Mouse (Mus musculus) CH12.LX (cell line): ENCODE results near the gene Col4a1. TPM values are rescaled to one million over a fixed set of nuclear protein-coding genes. Genes with fewer than 3 reads are reported as not detected.

ENCODE experiments used
- DNase-seq: peaks from one replicate; pipeline ENCODE4 v3.0.0-alpha.2; 2013; ENCODE audit errors: extremely low read depth
- H3K27ac ChIP-seq: 2 replicates; pipeline ENCODE4 v1.5.1; 2012; ENCODE audit warnings: low read depth, mild to moderate bottlenecking, control low read depth, moderate library complexity; ENCODE audit not compliant: insufficient read depth
- H3K27me3 ChIP-seq: replicated peaks from 2 replicates; pipeline ENCODE3; 2012; ENCODE audit warnings: inconsistent platforms
- H3K36me3 ChIP-seq, 2 experiments: replicated peaks in 1 of 2; 2 replicates each; pipeline versions ENCODE3 to v1.6.1; 2012; ENCODE audit warnings: inconsistent platforms in 1 of 2, low read length in 1 of 2, mild to moderate bottlenecking in 1 of 2, mixed read lengths in 1 of 2, moderate library complexity in 1 of 2; ENCODE audit not compliant: control insufficient read depth in 1 of 2, insufficient read depth in 1 of 2
- H3K4me1 ChIP-seq, 2 experiments: 2 replicates each; pipeline ENCODE4 v1.6.1; 2012; ENCODE audit warnings: inconsistent platforms in 1 of 2, moderate library complexity in 1 of 2; ENCODE audit not compliant: insufficient read depth in 2 of 2, control insufficient read depth in 1 of 2
- H3K4me2 ChIP-seq: 2 replicates; pipeline ENCODE4 v1.6.1; 2012; ENCODE audit warnings: low read depth, mild to moderate bottlenecking, control low read depth; ENCODE audit not compliant: poor library complexity, insufficient read depth, severe bottlenecking
- H3K4me3 ChIP-seq, 3 experiments: fragments of 150-350 bp in 1 of 3; sonication (generic) in 1 of 3; replicated peaks in 1 of 3; 2 replicates each; pipeline versions ENCODE3 to v1.5.1; 2011 to 2012; ENCODE audit warnings: low read depth in 2 of 3, low read length in 2 of 3, mild to moderate bottlenecking in 2 of 3, moderate library complexity in 2 of 3, control low read depth in 1 of 3, improper control_type of control experiment in 1 of 3, inconsistent platforms in 1 of 3, mixed read lengths in 1 of 3; ENCODE audit not compliant: poor library complexity in 1 of 3
- H3K79me2 ChIP-seq: replicated peaks from 2 replicates; pipeline ENCODE4 v1.6.1; 2012; ENCODE audit warnings: mild to moderate bottlenecking, moderate library complexity; ENCODE audit not compliant: control insufficient read depth, poor library complexity, insufficient read depth, severe bottlenecking; ENCODE audit errors: extremely low read depth
- H3K9ac ChIP-seq: 2 replicates; pipeline ENCODE4 v1.6.1; 2012; ENCODE audit warnings: low read depth, mild to moderate bottlenecking, control low read depth, moderate library complexity; ENCODE audit not compliant: insufficient read depth
- H3K9me3 ChIP-seq: replicated peaks from 2 replicates; pipeline ENCODE3; 2012; ENCODE audit warnings: low read length, inconsistent platforms, mixed read lengths
- CHD1 ChIP-seq: IDR thresholded peaks from 2 replicates; pipeline ENCODE4 v1.6.1; 2012; ENCODE audit warnings: low read depth, low read length, improper control_type of control experiment, inconsistent platforms
- CHD2 ChIP-seq: IDR thresholded peaks from 2 replicates; pipeline ENCODE4 v1.6.1; 2011; ENCODE audit warnings: low read length, improper control_type of control experiment
- ELF1 ChIP-seq: IDR thresholded peaks from 2 replicates; pipeline ENCODE4 v1.6.1; 2014; ENCODE audit warnings: low read depth, mild to moderate bottlenecking, inconsistent platforms, low read length, improper control_type of control experiment
- MXI1 ChIP-seq: IDR thresholded peaks from 2 replicates; pipeline ENCODE4 v1.6.1; 2011; ENCODE audit warnings: mild to moderate bottlenecking, low read depth, low read length, improper control_type of control experiment
- POLR2A ChIP-seq: IDR thresholded peaks from 2 replicates; pipeline ENCODE4 v1.6.1; 2011; ENCODE audit warnings: low read depth, mild to moderate bottlenecking, improper control_type of control experiment, low read length
- RAD21 ChIP-seq: IDR thresholded peaks from 2 replicates; pipeline ENCODE4 v1.6.1; 2011; ENCODE audit warnings: low read depth, mild to moderate bottlenecking, low read length, improper control_type of control experiment, moderate library complexity
- SMC3 ChIP-seq: IDR thresholded peaks from 2 replicates; pipeline ENCODE4 v1.6.1; 2011; ENCODE audit warnings: low read depth, low read length, improper control_type of control experiment
- UBTF ChIP-seq: IDR thresholded peaks from 2 replicates; pipeline ENCODE4 v1.6.1; 2012; ENCODE audit warnings: low read depth, mild to moderate bottlenecking, inconsistent platforms, low read length, improper control_type of control experiment, moderate library complexity
- ZNF384 ChIP-seq: IDR thresholded peaks from 2 replicates; pipeline ENCODE4 v1.6.1; 2012; ENCODE audit warnings: low read depth, low read length, improper control_type of control experiment, inconsistent platforms
- dilution Hi-C: fragments of 300-500 bp; cut with MboI; formaldehyde crosslinking; loops from 2 replicates; pipeline ENCODE4 v1.14.3; 2020; ENCODE audit warnings: low sequenced_read_pairs; ENCODE audit not compliant: extremely low pct_unique_long_range_greater_than_20kb, extremely low pct_ligation_motif_present
- in situ Hi-C: fragments of 300-500 bp; cut with MboI; formaldehyde crosslinking; loops from 3 replicates; pipeline ENCODE4 v1.14.3; 2019; ENCODE audit warnings: low sequenced_read_pairs, low pct_ligation_motif_present, low pct_unique_long_range_greater_than_20kb, mixed read lengths
- polyA plus RNA-seq: library from polyadenylated mRNA; unstranded; fragments of >175 nt; gene quantifications from 2 replicates; pipeline ENCODE4 v1.2.1, GENCODE M21; 2012; ENCODE audit warnings: low read depth; ENCODE audit not compliant: insufficient read length
- total RNA-seq, 2 experiments: library from RNA; depleted of rRNA; stranded (reverse); fragments of 300-350 nt in 1 of 2; fragments of >200 nt in 1 of 2; gene quantifications; 2 replicates each; pipeline ENCODE4 v1.2.3; 2012 to 2014

Col4a1 gene
- total and polyA plus RNA-seq, 3 experiments = 0.04 to 0.27 (median 0.13) TPM

DNA sequence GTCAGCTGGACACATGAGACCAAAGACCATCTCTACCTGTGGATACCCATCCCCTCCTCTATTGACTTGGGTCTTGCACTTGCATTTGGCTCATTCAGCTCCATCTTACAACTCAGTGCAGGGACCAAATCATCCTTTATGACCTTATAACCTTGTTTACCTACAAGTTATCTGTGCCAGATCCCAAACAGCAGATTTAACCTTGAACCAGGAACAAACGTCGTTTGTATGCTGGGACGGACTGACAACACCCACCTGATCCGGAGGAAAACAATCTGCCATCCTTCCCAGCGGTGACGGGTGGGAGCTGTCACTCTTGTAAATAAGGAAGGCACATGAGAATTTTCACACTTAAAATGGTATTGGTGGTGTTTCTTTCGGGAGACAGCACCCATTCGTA is 163.8 kb downstream of the Col4a1 start:
- no peaks in the 10 kb centered on the region for H3K9me3 ChIP-seq
- no peak for DNase-seq
- H3K27me3 ChIP-seq = peaks cover 3% of the 10 kb centered on the region

More for the DNA sequence above, 163.8 kb downstream of the Col4a1 start:
- in situ Hi-C loops (no loop called here), dilution Hi-C loops (no loop called here)
- Histone ChIP-seq H3K36me3 (no peaks in the 10 kb centered on the region), H3K4me3 (no peak overlapping the region), H3K27ac (no peak overlapping the region), H3K9ac (no peak overlapping the region), H3K79me2 (no peaks in the 10 kb centered on the region), H3K4me2 (no peak overlapping the region), H3K4me1 (no peaks in the 10 kb centered on the region)
- TF ChIP-seq ZNF384 (no peak), MXI1 (no peak), CHD2 (no peak), CHD1 (no peak), SMC3 (no peak), ELF1 (no peak), RAD21 (no peak), UBTF (no peak), POLR2A (no peak)

Other genes with a start within 250 kb of the Col4a1 start
- gene Col4a2, start within 50 bp of the Col4a1 start, total RNA-seq (2012; rRNA removed) = 0.04 TPM in 2 replicates
- gene Col4a2, start within 50 bp of the Col4a1 start, total RNA-seq (2014; rRNA removed) = not detected in 2 replicates
- 0.07 and 0.11 TPM in 2 replicates for gene Col4a2, start within 50 bp of the Col4a1 start, polyA plus RNA-seq
- gene Rab20, start 165.9 kb upstream of the Col4a1 start, total RNA-seq (2012; rRNA removed) = 18.2 and 23.2 TPM in 2 replicates
- gene Rab20, start 165.9 kb upstream of the Col4a1 start, total RNA-seq (2014; rRNA removed) = 19.0 and 22.8 TPM in 2 replicates
- 12.8 and 17.2 TPM in 2 replicates for gene Rab20, start 165.9 kb upstream of the Col4a1 start, polyA plus RNA-seq
- 57.1 and 59.8 TPM in 2 replicates for gene Naxd, start 184.7 kb upstream of the Col4a1 start, total RNA-seq (2012; rRNA removed)
- 39.7 and 40.4 TPM in 2 replicates for gene Naxd, start 184.7 kb upstream of the Col4a1 start, total RNA-seq (2014; rRNA removed)
- gene Naxd, start 184.7 kb upstream of the Col4a1 start, polyA plus RNA-seq = 50.1 and 52.8 TPM in 2 replicates
- gene Cars2, start 238.0 kb upstream of the Col4a1 start, total RNA-seq (2012; rRNA removed) = 67.1 and 67.4 TPM in 2 replicates
- 45.6 and 48.5 TPM in 2 replicates for gene Cars2, start 238.0 kb upstream of the Col4a1 start, total RNA-seq (2014; rRNA removed)
- 45.7 and 46.4 TPM in 2 replicates for gene Cars2, start 238.0 kb upstream of the Col4a1 start, polyA plus RNA-seq
- gene Ing1, start 242.7 kb upstream of the Col4a1 start, total RNA-seq (2012; rRNA removed) = 25.0 and 30.9 TPM in 2 replicates
- gene Ing1, start 242.7 kb upstream of the Col4a1 start, total RNA-seq (2014; rRNA removed) = 33.1 and 33.8 TPM in 2 replicates
- gene Ing1, start 242.7 kb upstream of the Col4a1 start, polyA plus RNA-seq = 47.8 and 65.3 TPM in 2 replicates